Mouse (Mus musculus) E14TG2a.4 (cell line): Measurements from ENCODE around the gene Otop2.

ENCODE experiments used
- H3K27me3 ChIP-seq: 2 replicates; pipeline ENCODE4 v1.6.1; 2014; ENCODE audit warnings: low read length, control low read depth; ENCODE audit not compliant: insufficient read depth
- H3K36me3 ChIP-seq: 2 replicates; pipeline ENCODE4 v1.6.1; 2014; ENCODE audit warnings: low read length, control low read depth; ENCODE audit not compliant: insufficient read depth
- H3K4me1 ChIP-seq: replicated peaks from 2 replicates; pipeline ENCODE4 v1.6.1; 2014; ENCODE audit warnings: low read depth, low read length, control low read depth
- H3K4me3 ChIP-seq: replicated peaks from 2 replicates; pipeline ENCODE4 v1.5.1; 2014; ENCODE audit warnings: mild to moderate bottlenecking, low read length
- H3K9me3 ChIP-seq: 2 replicates; pipeline ENCODE4 v1.6.1; 2014; ENCODE audit warnings: low read length, control low read depth
- CTCF ChIP-seq: conservative IDR thresholded peaks from 2 replicates; pipeline ENCODE4 v1.5.1; 2014; ENCODE audit warnings: low read length
- NANOG ChIP-seq: IDR thresholded peaks from 2 replicates; pipeline ENCODE4 v1.6.1; 2014; ENCODE audit warnings: borderline replicate concordance, low read length, mixed read lengths
- POU5F1 ChIP-seq: IDR thresholded peaks from 2 replicates; pipeline ENCODE4 v1.6.1; 2014; ENCODE audit warnings: low read length, borderline replicate concordance

Otop2 gene

DNA sequence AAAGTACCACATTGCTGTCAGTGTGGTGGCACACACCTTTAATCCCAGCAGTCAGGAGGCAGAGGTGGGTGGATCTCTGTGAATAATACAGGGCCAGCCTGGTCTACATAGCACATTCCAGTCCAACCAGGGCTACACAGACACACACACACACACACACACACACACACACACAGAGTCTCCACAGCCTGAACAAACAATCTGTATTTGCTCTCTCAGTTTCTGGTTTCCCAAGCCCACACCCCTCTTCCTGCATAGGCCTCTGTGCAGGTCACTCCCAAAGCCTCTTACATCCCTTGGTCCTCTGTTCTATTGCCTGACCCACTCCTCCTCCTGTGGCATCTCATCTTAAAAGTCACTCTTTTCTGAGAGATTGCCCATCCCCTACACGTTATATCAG, 65.1 kb downstream of the Otop2 start:
- TF ChIP-seq POU5F1 = no peak
- TF ChIP-seq NANOG = no peak
- no peak for TF ChIP-seq CTCF
- no peaks in the 10 kb centered on the region for H3K9me3 ChIP-seq
- H3K36me3 ChIP-seq = no peaks in the 10 kb centered on the region
- peaks cover 16% of the 10 kb centered on the region for H3K4me1 ChIP-seq
- no peak overlapping the region for H3K4me3 ChIP-seq
- peaks cover 87% of the 10 kb centered on the region for H3K27me3 ChIP-seq

DNA sequence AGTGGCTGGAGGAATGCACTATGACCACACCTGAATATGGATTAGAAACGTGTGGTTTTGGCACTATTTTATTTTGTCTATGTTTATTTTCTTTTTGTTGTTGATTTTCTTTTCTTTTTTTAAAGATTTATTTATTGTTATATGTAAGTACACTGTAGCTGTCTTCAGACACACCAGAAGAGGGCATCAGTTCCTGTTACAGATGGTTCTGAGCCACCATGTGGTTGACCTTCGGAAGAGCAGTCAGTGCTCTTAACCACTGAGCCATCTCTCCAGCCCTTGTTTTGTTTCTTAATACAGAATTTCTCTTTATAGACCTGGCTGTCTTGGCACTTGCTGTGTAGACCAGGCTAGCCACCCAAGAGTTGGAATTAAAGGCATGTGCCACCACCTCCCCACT, 65.8 kb downstream of the Otop2 start:
- no peak overlapping the region for H3K4me3 ChIP-seq
- H3K4me1 ChIP-seq = peaks cover 11% of the 10 kb centered on the region
- H3K36me3 ChIP-seq = no peaks in the 10 kb centered on the region
- peaks cover 85% of the 10 kb centered on the region for H3K27me3 ChIP-seq
- no peaks in the 10 kb centered on the region for H3K9me3 ChIP-seq
- TF ChIP-seq NANOG (no peak), CTCF (no peak), POU5F1 (no peak)

DNA sequence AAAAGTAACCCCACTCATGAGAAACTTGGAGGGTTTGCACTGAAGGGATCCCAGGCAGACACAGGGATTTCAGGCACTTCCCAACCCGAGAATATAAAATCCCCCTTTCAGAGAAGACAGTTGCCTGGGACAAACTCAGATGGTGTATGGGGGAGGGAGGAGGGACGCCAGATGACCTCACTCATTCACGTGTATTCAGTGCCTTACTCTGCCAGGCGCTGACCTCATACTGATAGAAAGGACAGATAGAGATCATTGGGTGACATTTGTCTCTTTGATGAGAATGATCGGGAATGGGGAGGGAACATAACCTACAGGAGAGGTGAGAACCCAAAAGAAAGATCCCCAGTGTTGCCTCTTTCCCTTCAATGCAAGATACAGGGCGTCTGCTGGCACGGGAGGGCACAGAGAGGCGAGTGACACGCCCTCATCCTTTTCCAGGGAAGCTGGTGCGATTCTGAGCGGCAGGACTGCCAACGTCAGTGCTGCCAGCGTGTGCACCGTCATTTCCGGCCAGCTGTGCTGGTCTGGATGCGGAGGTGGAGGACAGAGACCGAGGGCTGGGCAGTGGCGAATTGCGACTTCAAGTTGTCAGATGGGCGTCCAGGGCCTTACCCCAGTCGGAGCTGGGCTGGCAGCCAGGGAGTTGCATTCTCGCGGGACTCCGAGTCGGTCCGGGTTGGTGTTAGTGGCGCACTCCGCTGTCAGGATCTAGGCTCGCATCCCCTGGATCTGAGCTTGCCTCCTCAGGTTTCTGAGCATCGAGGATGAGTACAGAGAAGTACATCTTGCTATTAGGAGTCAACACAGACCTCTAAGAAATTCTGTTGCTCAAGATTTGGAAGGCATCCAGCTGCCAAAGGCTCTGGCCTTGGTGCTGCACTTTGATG, 67.1 kb downstream of the Otop2 start:
- Histone ChIP-seq H3K9me3 (no peaks in the 10 kb centered on the region), H3K4me3 (peak overlapping the region; percentile 55), H3K36me3 (no peaks in the 10 kb centered on the region), H3K27me3 (peaks cover 75% of the 10 kb centered on the region), H3K4me1 (peaks cover 10% of the 10 kb centered on the region)
- TF ChIP-seq POU5F1 = no peak
- no peak for TF ChIP-seq CTCF
- TF ChIP-seq NANOG = no peak

DNA sequence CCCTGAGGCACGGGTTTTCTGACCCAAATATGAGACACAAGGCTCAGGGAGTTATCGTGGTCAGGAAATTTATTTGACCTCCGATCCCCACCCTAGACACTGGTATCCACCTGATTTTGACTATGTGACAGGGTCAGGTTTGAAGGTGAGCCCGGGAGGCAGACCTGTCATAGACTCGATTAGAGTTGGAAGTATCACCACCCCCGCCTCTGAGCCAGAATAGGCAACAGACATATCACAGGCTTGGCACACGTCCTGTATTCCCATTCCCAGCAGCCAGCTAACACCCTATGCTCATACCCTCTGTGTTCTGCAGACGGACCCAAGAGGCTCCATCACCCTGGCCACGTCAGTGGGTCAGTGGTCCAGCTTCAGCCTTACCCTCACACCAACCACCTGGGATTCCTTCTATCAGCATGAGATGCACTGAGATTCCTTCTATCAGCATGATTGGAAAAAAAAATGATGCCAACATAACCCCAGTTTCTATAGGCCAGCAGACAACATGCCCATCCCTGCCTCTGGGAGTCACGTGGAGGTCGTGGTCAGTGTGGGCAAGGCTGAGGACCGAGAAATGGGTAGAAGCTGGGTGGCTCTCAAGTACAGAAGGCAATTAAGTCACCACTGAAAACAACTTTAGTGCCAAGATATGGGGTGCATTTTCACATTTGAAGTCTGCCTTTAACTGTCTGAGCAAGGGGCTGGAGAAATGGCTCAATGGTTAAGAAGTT, 67.9 kb downstream of the Otop2 start:
- Histone ChIP-seq H3K36me3 (no peaks in the 10 kb centered on the region), H3K4me3 (no peak overlapping the region), H3K27me3 (peaks cover 67% of the 10 kb centered on the region), H3K9me3 (no peaks in the 10 kb centered on the region), H3K4me1 (peaks cover 10% of the 10 kb centered on the region)
- TF ChIP-seq POU5F1 (no peak), CTCF (no peak), NANOG (no peak)

DNA sequence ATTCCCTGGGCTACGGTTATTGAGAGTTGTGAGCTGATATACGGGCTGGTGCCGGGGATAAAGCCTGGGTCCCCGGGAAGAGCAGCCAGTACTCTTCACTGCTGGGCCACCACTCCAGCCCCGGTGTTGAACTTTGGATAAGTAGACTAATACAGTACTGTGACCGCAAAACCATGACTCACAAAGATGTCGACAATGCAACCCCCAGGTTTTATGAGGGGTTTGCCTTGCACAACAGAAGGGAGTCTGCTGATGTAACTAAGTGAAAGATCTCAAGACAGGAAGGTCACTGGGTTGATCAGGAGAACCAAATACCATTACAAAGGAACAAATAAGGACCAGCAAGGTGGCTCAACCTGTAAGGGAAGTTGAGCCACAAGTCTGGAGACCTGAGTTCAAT, 69.8 kb downstream of the Otop2 start:
- Histone ChIP-seq H3K9me3 (no peaks in the 10 kb centered on the region), H3K4me3 (no peak overlapping the region), H3K4me1 (peaks cover 17% of the 10 kb centered on the region), H3K36me3 (no peaks in the 10 kb centered on the region), H3K27me3 (peaks cover 50% of the 10 kb centered on the region)
- TF ChIP-seq NANOG (no peak), POU5F1 (no peak), CTCF (no peak)

DNA sequence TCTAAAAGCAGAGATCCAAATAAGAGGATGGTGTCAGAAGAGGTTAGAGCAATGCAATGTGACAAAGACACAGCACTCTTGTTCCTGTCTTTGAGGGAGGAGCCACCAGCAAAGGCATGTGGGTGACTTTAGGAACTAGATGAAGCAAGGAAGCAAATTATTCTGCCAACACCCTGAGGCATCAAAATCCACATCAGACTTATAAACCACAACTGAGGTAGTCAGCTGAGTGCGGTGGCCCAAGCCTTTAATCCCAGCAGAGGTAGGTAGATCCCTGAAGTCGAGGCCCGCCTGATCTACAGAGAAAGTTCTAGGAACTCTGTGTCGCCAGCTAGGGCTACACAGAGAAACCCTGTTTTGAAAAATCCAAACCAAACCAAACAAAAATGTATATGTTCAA, 70.3 kb downstream of the Otop2 start:
- Histone ChIP-seq H3K27me3 (peaks cover 47% of the 10 kb centered on the region), H3K36me3 (no peaks in the 10 kb centered on the region)
- no peak for TF ChIP-seq CTCF
- no peak for TF ChIP-seq POU5F1
- TF ChIP-seq NANOG = no peak

DNA sequence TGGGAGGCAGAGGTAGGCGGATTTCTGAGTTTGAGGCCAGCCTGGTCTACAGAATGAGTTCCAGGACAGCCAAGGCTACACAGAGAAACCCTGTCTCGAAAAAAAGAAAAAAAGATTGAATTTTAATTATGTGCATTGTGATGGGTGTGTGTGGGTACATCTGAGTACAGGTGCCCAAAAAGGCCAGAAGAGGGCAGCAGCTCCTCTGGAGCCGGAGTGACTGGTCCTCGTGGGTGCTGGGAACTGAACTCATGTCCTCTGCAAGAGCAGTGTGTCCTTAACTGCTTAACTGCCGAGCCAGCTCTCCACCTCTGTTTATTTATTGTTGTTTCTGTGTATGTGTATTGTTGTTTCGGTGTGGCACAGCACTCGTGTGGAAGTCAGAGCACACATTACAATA, 70.9 kb downstream of the Otop2 start:
- H3K36me3 ChIP-seq = no peaks in the 10 kb centered on the region
- no peak for TF ChIP-seq POU5F1
- no peak for TF ChIP-seq NANOG
- peak; percentile 42 for TF ChIP-seq CTCF
- H3K9me3 ChIP-seq = no peaks in the 10 kb centered on the region
- peaks cover 49% of the 10 kb centered on the region for H3K27me3 ChIP-seq
- no peak overlapping the region for H3K4me3 ChIP-seq
- peaks cover 23% of the 10 kb centered on the region for H3K4me1 ChIP-seq

More for the DNA sequence above, 70.3 kb downstream of the Otop2 start:
- Histone ChIP-seq H3K4me3 (no peak overlapping the region), H3K9me3 (no peaks in the 10 kb centered on the region), H3K4me1 (peaks cover 17% of the 10 kb centered on the region)

DNA sequence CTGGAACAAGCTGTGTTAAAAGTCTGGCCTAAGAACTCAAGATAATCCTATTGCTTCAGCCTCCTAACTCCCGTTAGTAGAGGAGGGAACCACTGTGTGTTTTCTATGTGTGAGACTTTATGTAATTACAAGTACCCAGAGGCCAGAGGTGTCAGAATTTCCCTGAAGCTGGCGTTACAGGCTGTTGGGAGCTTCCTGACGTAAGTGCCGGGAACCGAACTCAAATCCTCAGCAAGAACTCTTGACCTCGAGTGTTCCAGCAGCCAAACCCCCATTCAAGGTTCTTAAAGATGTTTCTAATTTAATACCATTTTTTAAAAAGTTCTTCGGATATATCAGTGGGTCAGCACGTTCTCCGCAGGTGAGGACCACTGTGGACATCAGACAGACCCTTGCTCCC, 74.3 kb downstream of the Otop2 start:
- H3K27me3 ChIP-seq = peaks cover 34% of the 10 kb centered on the region
- TF ChIP-seq CTCF (no peak), NANOG (no peak), POU5F1 (no peak)
- no peaks in the 10 kb centered on the region for H3K9me3 ChIP-seq
- H3K36me3 ChIP-seq = no peaks in the 10 kb centered on the region
- peak overlapping the region; percentile 93 for H3K4me3 ChIP-seq
- H3K4me1 ChIP-seq = peaks cover 47% of the 10 kb centered on the region
